Mouse (Mus musculus): ENCODE measurements around the gene Plekhm3. TPM values are rescaled to one million over a fixed set of nuclear protein-coding genes. Genes with fewer than 3 reads are reported as not detected.

Plekhm3 gene
- polyA plus RNA-seq, 1 experiment from 2014 or later, result 5.0 TPM

- Histone ChIP-seq H3K4me3 (replicated peaks; ENCODE audit: low read length) (no peak overlapping the region), H3K9ac (ENCODE audit: low read length) (no peak overlapping the region), H3K36me3 (ENCODE audit: control insufficient read depth, insufficient read depth, low read length) (no peaks in the 10 kb centered on the region), H3K4me1 (ENCODE audit: control insufficient read depth, insufficient read depth, low read length) (peaks cover 10% of the 10 kb centered on the region; the same call in 1 of the 2 replicates), H3K27ac (ENCODE audit: low read length) (no peak overlapping the region), H3K4me2 (ENCODE audit: low read depth, low read length) (no peak overlapping the region), H3K27me3 (ENCODE audit: control insufficient read depth, insufficient read depth, low read length) (no peaks in the 10 kb centered on the region), H3K9me3 (replicated peaks; ENCODE audit: control insufficient read depth, low read length) (no peaks in the 10 kb centered on the region)
- ATAC-seq (ENCODE audit: insufficient read depth, low FRiP score), result no peak
- 20% methylated on average over 1 of the region's 1 CpGs for WGBS
Observed at GRCm38 (mm10) chr1:64840930-64841329, 115.7 kb downstream of the Plekhm3 start.

DNA sequence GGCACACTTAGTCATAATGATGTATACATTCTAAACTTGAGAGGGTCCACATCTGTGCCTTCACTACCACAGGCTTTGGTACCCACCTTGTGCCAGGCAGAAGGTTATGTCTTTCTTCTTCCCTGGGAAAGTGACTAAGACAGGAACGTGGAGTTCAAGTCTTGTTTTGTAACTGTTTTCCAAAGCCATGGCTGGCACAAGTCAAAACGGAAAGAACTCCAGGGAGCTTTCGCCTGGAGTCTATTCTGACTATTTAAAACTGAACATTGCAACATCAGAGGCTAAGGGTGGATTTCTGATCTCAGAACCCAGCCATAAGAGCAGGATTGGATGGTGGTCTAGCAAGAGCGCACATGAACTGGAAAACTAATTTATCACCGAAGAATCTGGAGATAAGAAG, 120.0 kb downstream of the Plekhm3 start:
- Histone ChIP-seq H3K27ac (ENCODE audit: low read length) (no peak overlapping the region), H3K36me3 (ENCODE audit: control insufficient read depth, insufficient read depth, low read length) (no peaks in the 10 kb centered on the region), H3K9ac (ENCODE audit: low read length) (no peak overlapping the region), H3K4me2 (ENCODE audit: low read depth, low read length) (no peak overlapping the region), H3K27me3 (ENCODE audit: control insufficient read depth, insufficient read depth, low read length) (no peaks in the 10 kb centered on the region), H3K4me1 (ENCODE audit: control insufficient read depth, insufficient read depth, low read length) (peaks cover 2% of the 10 kb centered on the region; the same call in 1 of the 2 replicates), H3K9me3 (replicated peaks; ENCODE audit: control insufficient read depth, low read length) (no peaks in the 10 kb centered on the region), H3K4me3 (replicated peaks; ENCODE audit: low read length) (no peak overlapping the region)
- no peak for ATAC-seq (ENCODE audit: insufficient read depth, low FRiP score)
- 83% methylated on average over 5 of the region's 5 CpGs for WGBS

DNA sequence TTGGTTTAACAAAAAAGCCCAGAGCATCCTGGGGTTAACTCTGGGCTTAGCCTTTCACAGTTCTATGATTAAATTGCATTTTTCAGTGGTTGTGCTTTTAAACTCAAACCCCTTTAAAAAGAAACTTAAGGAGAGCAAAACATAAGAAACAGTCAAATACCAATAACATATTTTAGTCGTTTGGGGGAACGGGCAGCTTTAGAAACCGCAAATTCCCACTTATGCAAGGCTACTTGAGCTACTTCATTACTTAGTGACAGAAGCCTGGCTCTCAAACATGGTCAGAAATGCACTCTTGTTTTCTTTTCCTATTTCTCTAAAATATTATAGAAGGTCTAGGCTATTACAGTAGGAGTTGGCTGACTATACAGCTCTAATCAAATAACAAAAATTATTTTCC, 120.5 kb downstream of the Plekhm3 start:
- Histone ChIP-seq H3K9ac (ENCODE audit: low read length) (no peak overlapping the region), H3K27me3 (ENCODE audit: control insufficient read depth, insufficient read depth, low read length) (no peaks in the 10 kb centered on the region), H3K9me3 (replicated peaks; ENCODE audit: control insufficient read depth, low read length) (no peaks in the 10 kb centered on the region), H3K27ac (ENCODE audit: low read length) (no peak overlapping the region), H3K4me1 (ENCODE audit: control insufficient read depth, insufficient read depth, low read length) (peaks cover 2% of the 10 kb centered on the region; the same call in 1 of the 2 replicates), H3K4me3 (replicated peaks; ENCODE audit: low read length) (no peak overlapping the region), H3K4me2 (ENCODE audit: low read depth, low read length) (no peak overlapping the region), H3K36me3 (ENCODE audit: control insufficient read depth, insufficient read depth, low read length) (no peaks in the 10 kb centered on the region)
- ATAC-seq (ENCODE audit: insufficient read depth, low FRiP score), result no peak
- WGBS, result 62% methylated on average over 3 of the region's 3 CpGs

- Histone ChIP-seq H3K4me1 (ENCODE audit: control insufficient read depth, insufficient read depth, low read length) (0 out of 2 replicates have a peak, but pooled peaks cover 3% of the 10 kb centered on the region), H3K9me3 (replicated peaks; ENCODE audit: control insufficient read depth, low read length) (no peaks in the 10 kb centered on the region), H3K9ac (ENCODE audit: low read length) (no peak overlapping the region), H3K27me3 (ENCODE audit: control insufficient read depth, insufficient read depth, low read length) (no peaks in the 10 kb centered on the region), H3K4me2 (ENCODE audit: low read depth, low read length) (no peak overlapping the region), H3K27ac (ENCODE audit: low read length) (no peak overlapping the region), H3K4me3 (replicated peaks; ENCODE audit: low read length) (no peak overlapping the region), H3K36me3 (ENCODE audit: control insufficient read depth, insufficient read depth, low read length) (no peaks in the 10 kb centered on the region)
- ATAC-seq (ENCODE audit: insufficient read depth, low FRiP score), result no peak
- 51% methylated on average over 2 of the region's 2 CpGs for WGBS
Observed at GRCm38 (mm10) chr1:64831552-64831951, 125.1 kb downstream of the Plekhm3 start.

- H3K4me1 ChIP-seq (ENCODE audit: control insufficient read depth, insufficient read depth, low read length), result peaks cover 7% of the 10 kb centered on the region; the same call in 1 of the 2 replicates
- H3K36me3 ChIP-seq (ENCODE audit: control insufficient read depth, insufficient read depth, low read length), result no peaks in the 10 kb centered on the region
- no peak for ATAC-seq (ENCODE audit: insufficient read depth, low FRiP score)
- H3K4me3 ChIP-seq (replicated peaks; ENCODE audit: low read length), result no peak overlapping the region
- no peaks in the 10 kb centered on the region for H3K27me3 ChIP-seq (ENCODE audit: control insufficient read depth, insufficient read depth, low read length)
- no peak overlapping the region for H3K27ac ChIP-seq (ENCODE audit: low read length)
- no peak overlapping the region for H3K9ac ChIP-seq (ENCODE audit: low read length)
- WGBS, result 90% methylated on average over 5 of the region's 5 CpGs
- H3K4me2 ChIP-seq (ENCODE audit: low read depth, low read length), result no peak overlapping the region
- H3K9me3 ChIP-seq (replicated peaks; ENCODE audit: control insufficient read depth, low read length), result no peaks in the 10 kb centered on the region
Observed at GRCm38 (mm10) chr1:64827434-64827833, 129.2 kb downstream of the Plekhm3 start.

DNA sequence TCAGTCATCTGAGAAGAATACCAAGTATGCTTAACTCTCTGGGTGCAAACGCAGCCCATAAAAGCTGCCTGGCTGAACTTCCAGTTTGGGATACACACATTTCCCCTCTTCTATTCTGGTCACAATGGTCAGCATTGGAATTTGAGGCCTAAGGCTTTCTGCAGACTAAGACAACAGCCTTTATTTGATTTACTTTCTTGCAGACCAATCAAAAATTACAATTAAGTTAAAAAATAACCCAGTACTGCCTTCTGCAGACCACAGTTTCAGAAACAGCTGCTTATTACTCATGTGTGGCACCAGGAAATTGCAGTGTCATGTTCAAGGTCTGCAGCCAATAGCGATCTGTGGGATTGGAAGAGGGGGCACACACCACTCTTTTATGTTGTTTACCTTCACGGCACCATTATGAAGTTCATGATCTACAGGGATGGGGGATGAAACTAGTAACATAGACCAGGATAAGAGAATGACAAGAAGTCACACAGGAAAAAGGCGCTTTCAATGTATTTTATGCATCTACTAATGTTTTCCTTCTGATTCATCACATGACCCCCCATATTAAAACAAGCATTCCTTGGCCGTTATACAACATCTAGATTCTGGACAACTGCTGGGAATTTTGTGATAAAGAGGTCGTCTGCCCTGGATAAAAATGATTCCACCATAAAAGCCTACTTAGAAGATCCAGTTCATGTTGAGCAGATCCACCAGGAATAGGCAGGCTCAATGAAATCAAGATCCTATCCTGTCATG, 130.1 kb downstream of the Plekhm3 start:
- 52% methylated on average over 6 of the region's 6 CpGs for WGBS
- ATAC-seq (ENCODE audit: insufficient read depth, low FRiP score), result no peak
- no peak overlapping the region for H3K27ac ChIP-seq (ENCODE audit: low read length)
- no peaks in the 10 kb centered on the region for H3K27me3 ChIP-seq (ENCODE audit: control insufficient read depth, insufficient read depth, low read length)
- no peaks in the 10 kb centered on the region for H3K9me3 ChIP-seq (replicated peaks; ENCODE audit: control insufficient read depth, low read length)
- H3K4me3 ChIP-seq (replicated peaks; ENCODE audit: low read length), result no peak overlapping the region
- H3K4me1 ChIP-seq (ENCODE audit: control insufficient read depth, insufficient read depth, low read length), result peaks cover 7% of the 10 kb centered on the region; the same call in 1 of the 2 replicates
- H3K4me2 ChIP-seq (ENCODE audit: low read depth, low read length), result no peak overlapping the region
- no peaks in the 10 kb centered on the region for H3K36me3 ChIP-seq (ENCODE audit: control insufficient read depth, insufficient read depth, low read length)
- no peak overlapping the region for H3K9ac ChIP-seq (ENCODE audit: low read length)

DNA sequence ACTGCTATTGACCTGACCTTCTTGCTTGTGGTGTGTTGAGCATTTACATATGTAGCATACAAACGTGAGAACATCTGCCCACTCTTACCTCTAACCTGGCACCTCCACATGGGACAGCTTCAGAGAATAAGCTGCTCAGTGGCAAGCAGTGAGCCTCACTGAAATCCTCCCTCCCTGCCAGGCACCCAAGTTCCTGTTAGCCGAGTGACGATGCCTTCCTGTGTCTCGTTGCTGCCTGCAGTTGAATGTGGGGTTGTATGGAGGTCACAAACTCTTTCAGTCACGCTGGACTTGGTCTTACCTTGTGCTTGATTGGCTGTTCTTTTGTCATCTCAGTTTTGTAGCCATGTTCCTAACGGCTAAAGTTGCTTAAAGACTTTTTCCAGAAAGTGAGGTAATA, 133.1 kb downstream of the Plekhm3 start:
- no peaks in the 10 kb centered on the region for H3K27me3 ChIP-seq (ENCODE audit: control insufficient read depth, insufficient read depth, low read length)
- no peaks in the 10 kb centered on the region for H3K36me3 ChIP-seq (ENCODE audit: control insufficient read depth, insufficient read depth, low read length)
- H3K4me1 ChIP-seq (ENCODE audit: control insufficient read depth, insufficient read depth, low read length), result peaks cover 7% of the 10 kb centered on the region; the same call in 1 of the 2 replicates
- no peak overlapping the region for H3K27ac ChIP-seq (ENCODE audit: low read length)
- WGBS, result 60% methylated on average over 6 of the region's 6 CpGs
- H3K9me3 ChIP-seq (replicated peaks; ENCODE audit: control insufficient read depth, low read length), result no peaks in the 10 kb centered on the region
- no peak overlapping the region for H3K9ac ChIP-seq (ENCODE audit: low read length)
- H3K4me2 ChIP-seq (ENCODE audit: low read depth, low read length), result no peak overlapping the region
- ATAC-seq (ENCODE audit: insufficient read depth, low FRiP score), result no peak
- H3K4me3 ChIP-seq (replicated peaks; ENCODE audit: low read length), result no peak overlapping the region

DNA sequence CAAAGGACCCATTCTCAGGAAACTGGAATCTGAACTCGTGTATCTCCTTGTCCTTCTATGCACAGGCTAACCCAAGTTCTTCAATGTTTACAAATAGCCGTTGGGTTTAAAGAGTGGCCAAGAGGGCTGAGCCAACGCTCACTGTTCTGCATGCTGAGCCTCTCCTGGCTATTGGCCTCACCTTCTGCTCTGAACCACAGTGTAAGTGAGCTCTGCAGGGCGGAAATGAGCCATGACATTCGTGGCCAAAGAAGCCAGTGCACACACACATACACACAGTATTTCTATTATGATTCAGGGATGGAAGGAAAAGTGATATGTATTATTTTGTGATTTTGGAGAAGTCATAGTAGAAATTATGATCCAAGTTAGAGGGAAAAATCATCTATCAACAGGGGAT, 138.9 kb downstream of the Plekhm3 start:
- no peak overlapping the region for H3K4me2 ChIP-seq (ENCODE audit: low read depth, low read length)
- no peaks in the 10 kb centered on the region for H3K4me1 ChIP-seq (ENCODE audit: control insufficient read depth, insufficient read depth, low read length)
- H3K27ac ChIP-seq (ENCODE audit: low read length), result no peak overlapping the region
- H3K9ac ChIP-seq (ENCODE audit: low read length), result no peak overlapping the region
- no peaks in the 10 kb centered on the region for H3K27me3 ChIP-seq (ENCODE audit: control insufficient read depth, insufficient read depth, low read length)
- H3K4me3 ChIP-seq (replicated peaks; ENCODE audit: low read length), result no peak overlapping the region
- ATAC-seq (ENCODE audit: insufficient read depth, low FRiP score), result no peak
- H3K36me3 ChIP-seq (ENCODE audit: control insufficient read depth, insufficient read depth, low read length), result no peaks in the 10 kb centered on the region
- H3K9me3 ChIP-seq (replicated peaks; ENCODE audit: control insufficient read depth, low read length), result no peaks in the 10 kb centered on the region
- WGBS, result 62% methylated on average over 5 of the region's 5 CpGs

DNA sequence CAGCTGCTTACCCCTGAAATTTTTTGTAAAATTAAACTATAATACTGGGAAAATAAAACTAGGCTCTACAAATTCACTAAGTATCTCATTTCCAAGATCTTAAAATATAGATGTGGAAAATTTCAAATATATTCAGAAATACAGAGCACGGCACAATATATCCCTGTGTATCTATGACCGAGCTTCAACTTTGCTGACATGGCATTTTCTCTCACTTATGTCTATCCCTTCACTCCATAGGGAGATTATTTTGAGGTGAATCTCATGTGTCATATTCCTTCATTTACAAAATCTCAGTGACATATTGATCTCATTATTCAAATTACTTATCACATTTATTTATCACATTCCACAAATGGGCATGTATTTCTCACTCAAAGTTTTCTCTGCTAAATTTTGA, 143.4 kb downstream of the Plekhm3 start:
- WGBS, result 99% methylated on average over 2 of the region's 2 CpGs
- no peak for ATAC-seq (ENCODE audit: insufficient read depth, low FRiP score)
- H3K4me3 ChIP-seq (replicated peaks; ENCODE audit: low read length), result no peak overlapping the region

More for the DNA sequence above, 143.4 kb downstream of the Plekhm3 start:
- Histone ChIP-seq H3K27ac (ENCODE audit: low read length) (no peak overlapping the region), H3K36me3 (ENCODE audit: control insufficient read depth, insufficient read depth, low read length) (no peaks in the 10 kb centered on the region), H3K9me3 (replicated peaks; ENCODE audit: control insufficient read depth, low read length) (no peaks in the 10 kb centered on the region), H3K4me1 (ENCODE audit: control insufficient read depth, insufficient read depth, low read length) (peaks cover 9% of the 10 kb centered on the region; the same call in 1 of the 2 replicates), H3K9ac (ENCODE audit: low read length) (no peak overlapping the region), H3K4me2 (ENCODE audit: low read depth, low read length) (no peak overlapping the region), H3K27me3 (ENCODE audit: control insufficient read depth, insufficient read depth, low read length) (no peaks in the 10 kb centered on the region)
